Mouse (Mus musculus) inflammation-experienced regulatory T-cells, adult 6 months (primary cell): ENCODE measurements around the gene Anapc13. TPM values are rescaled to one million over a fixed set of nuclear protein-coding genes. Genes with fewer than 3 reads are reported as not detected.

Source experiments
- ATAC-seq: one replicate; pipeline ENCODE4 v1.8.0; 2017
- polyA plus RNA-seq, 3 experiments: library from polyadenylated mRNA; unstranded; fragments of 100-300 nt; shearing (Covaris generic); gene quantifications; one replicate each; pipeline ENCODE4 v1.2.1; 2017

Anapc13 gene
- polyA plus RNA-seq, 3 experiments from 2014 or later, result 106 to 147 (median 129) TPM

- no peak for ATAC-seq
Measured at GRCm38 (mm10) chr9:102631589-102632147, 5.6 kb downstream of the Anapc13 start.

- no peak for ATAC-seq
Measured at GRCm38 (mm10) chr9:102632173-102632572, 6.1 kb downstream of the Anapc13 start.

- ATAC-seq, result peak; percentile 83
Measured at GRCm38 (mm10) chr9:102632923-102633537, 6.9 kb downstream of the Anapc13 start.

- no peak for ATAC-seq
Measured at GRCm38 (mm10) chr9:102634453-102634852, 8.4 kb downstream of the Anapc13 start.

GRCm38 (mm10) chr9:102636553-102636952 is 10.5 kb downstream of the Anapc13 start:
- ATAC-seq, result peak; percentile 72

- ATAC-seq, result no peak
Measured at GRCm38 (mm10) chr9:102637115-102637514, 11.0 kb downstream of the Anapc13 start.

- ATAC-seq, result no peak
Measured at GRCm38 (mm10) chr9:102638963-102639362, 12.9 kb downstream of the Anapc13 start.

- no peak for ATAC-seq
Measured at GRCm38 (mm10) chr9:102639510-102639909, 13.4 kb downstream of the Anapc13 start.

- no peak for ATAC-seq
Measured at GRCm38 (mm10) chr9:102641531-102641930, 15.4 kb downstream of the Anapc13 start.

- no peak for ATAC-seq
Measured at GRCm38 (mm10) chr9:102643071-102643485, 17.0 kb downstream of the Anapc13 start.

GRCm38 (mm10) chr9:102643486-102644101 is 17.5 kb downstream of the Anapc13 start:
- no peak for ATAC-seq

GRCm38 (mm10) chr9:102645119-102645695 is 19.1 kb downstream of the Anapc13 start:
- no peak for ATAC-seq

GRCm38 (mm10) chr9:102647010-102647409 is 20.9 kb downstream of the Anapc13 start:
- no peak for ATAC-seq

- ATAC-seq, result no peak
Measured at GRCm38 (mm10) chr9:102649917-102650527, 23.9 kb downstream of the Anapc13 start.

- no peak for ATAC-seq
Measured at GRCm38 (mm10) chr9:102650637-102651036, 24.5 kb downstream of the Anapc13 start.

GRCm38 (mm10) chr9:102651199-102651720 is 25.2 kb downstream of the Anapc13 start:
- ATAC-seq, result no peak

GRCm38 (mm10) chr9:102656355-102657095 is 30.4 kb downstream of the Anapc13 start:
- no peak for ATAC-seq

GRCm38 (mm10) chr9:102668115-102668514 is 42.0 kb downstream of the Anapc13 start:
- no peak for ATAC-seq

- ATAC-seq, result no peak
Measured at GRCm38 (mm10) chr9:102668906-102669305, 42.8 kb downstream of the Anapc13 start.

- ATAC-seq, result no peak
Measured at GRCm38 (mm10) chr9:102673381-102673780, 47.3 kb downstream of the Anapc13 start.

GRCm38 (mm10) chr9:102675922-102676321 is 49.8 kb downstream of the Anapc13 start:
- no peak for ATAC-seq

GRCm38 (mm10) chr9:102681470-102681869 is 55.4 kb downstream of the Anapc13 start:
- ATAC-seq, result no peak
